Mouse (Mus musculus) embryonic facial prominence, embryonic 11.5 days (tissue): Measurements from ENCODE around the gene T2. TPM values are rescaled to one million over a fixed set of nuclear protein-coding genes. Genes with fewer than 3 reads are reported as not detected.
A peak's percentile ranks its signal among the peaks of the same experiment; 100 is the strongest.

Source experiments
- ATAC-seq: fragments of 200-750 bp; cut with Nextera tagmentation; replicated peaks from 2 replicates; pipeline ENCODE4 v1.8.0; 2017; ENCODE audit warnings: low read depth; ENCODE audit not compliant: insufficient number of reproducible peaks, low FRiP score, low TSS enrichment
- DNase-seq: peaks from one replicate; pipeline ENCODE4 v3.0.0-alpha.2; 2015; ENCODE audit warnings: low spot score
- H3K27ac ChIP-seq: fragments of 300-500 bp; sonication (generic); replicated peaks from 2 replicates; pipeline ENCODE4 v1.5.1; 2014; ENCODE audit warnings: mild to moderate bottlenecking, low read depth, low read length, control low read depth
- H3K27me3 ChIP-seq: fragments of 300-500 bp; sonication (generic); 2 replicates; pipeline ENCODE4 v1.6.1; 2014; ENCODE audit warnings: mild to moderate bottlenecking, low read length, moderate library complexity, mixed read lengths; ENCODE audit not compliant: control insufficient read depth, insufficient read depth
- H3K36me3 ChIP-seq: fragments of 300-500 bp; sonication (generic); replicated peaks from 2 replicates; pipeline ENCODE4 v1.6.1; 2014; ENCODE audit warnings: low read depth, mild to moderate bottlenecking, low read length, moderate library complexity, mixed read lengths; ENCODE audit not compliant: control insufficient read depth, insufficient read depth
- H3K4me1 ChIP-seq: fragments of 300-500 bp; sonication (generic); 2 replicates; pipeline ENCODE4 v1.6.1; 2014; ENCODE audit warnings: low read length, mixed read lengths; ENCODE audit not compliant: control insufficient read depth, insufficient read depth
- H3K4me2 ChIP-seq: fragments of 300-500 bp; sonication (generic); 2 replicates; pipeline ENCODE4 v1.6.1; 2014; ENCODE audit warnings: low read depth, mild to moderate bottlenecking, control low read depth, low read length, moderate library complexity
- H3K4me3 ChIP-seq: fragments of 300-500 bp; sonication (generic); 2 replicates; pipeline ENCODE4 v1.5.1; 2014; ENCODE audit warnings: low read depth, low read length, control low read depth
- H3K9ac ChIP-seq: fragments of 300-500 bp; sonication (generic); replicated peaks from 2 replicates; pipeline ENCODE4 v1.6.1; 2014; ENCODE audit warnings: mild to moderate bottlenecking, control low read depth, low read length
- H3K9me3 ChIP-seq: fragments of 300-500 bp; sonication (generic); replicated peaks from 2 replicates; pipeline ENCODE4 v1.6.1; 2016; ENCODE audit warnings: mild to moderate bottlenecking, low read length, inconsistent platforms, mixed read lengths; ENCODE audit not compliant: control insufficient read depth
- WGBS: fragments of 180-500 bp; shearing (Covaris S2); extraction: QIAGEN DNeasy Blood & Tissue Kit; methylation state at CpG from one replicate; pipeline ENCODE4 v1.1.7; 2014; 5-methylcytosine and 5-hydroxymethylcytosine counted together
- polyA plus RNA-seq: library from polyadenylated mRNA; unstranded; fragments of >200 nt; fragmentation: Nextera tagmentation; extraction: Ambion mirVana; gene quantifications from 2 replicates; pipeline ENCODE4 v1.2.1, GENCODE M21; 2014

T2 gene
- polyA plus RNA-seq, 1 experiment from 2014 or later: 1.2 TPM

DNA sequence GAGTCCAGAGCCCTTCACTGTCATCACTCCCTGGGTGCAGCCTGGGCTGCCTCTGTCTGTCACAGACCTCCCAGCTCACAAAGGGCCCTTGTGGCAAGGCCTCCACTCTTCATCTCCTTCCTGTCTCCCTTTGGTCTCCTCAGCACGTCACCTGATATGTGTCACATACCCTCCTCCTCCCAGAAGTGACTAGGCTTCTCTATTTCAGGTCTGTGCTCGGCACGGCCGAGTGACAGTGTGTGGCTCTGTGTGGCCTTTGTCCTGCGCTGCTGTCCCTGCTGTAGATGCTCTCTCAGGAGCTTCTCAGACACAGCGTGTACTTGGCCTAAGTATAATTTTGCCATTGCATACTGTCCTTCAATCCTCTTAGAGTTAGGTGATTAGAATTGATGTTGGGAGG lies 99.4 kb downstream of the T2 start:
- Histone ChIP-seq H3K9ac (no peak overlapping the region), H3K36me3 (no peaks in the 10 kb centered on the region), H3K9me3 (no peaks in the 10 kb centered on the region), H3K4me1 (no peaks in the 10 kb centered on the region), H3K4me3 (no peak overlapping the region), H3K4me2 (no peak overlapping the region), H3K27me3 (no peaks in the 10 kb centered on the region), H3K27ac (no peak overlapping the region)
- ATAC-seq (no peak), DNase-seq (no peak)
- 41% methylated on average over 6 of the region's 6 CpGs for WGBS

DNA sequence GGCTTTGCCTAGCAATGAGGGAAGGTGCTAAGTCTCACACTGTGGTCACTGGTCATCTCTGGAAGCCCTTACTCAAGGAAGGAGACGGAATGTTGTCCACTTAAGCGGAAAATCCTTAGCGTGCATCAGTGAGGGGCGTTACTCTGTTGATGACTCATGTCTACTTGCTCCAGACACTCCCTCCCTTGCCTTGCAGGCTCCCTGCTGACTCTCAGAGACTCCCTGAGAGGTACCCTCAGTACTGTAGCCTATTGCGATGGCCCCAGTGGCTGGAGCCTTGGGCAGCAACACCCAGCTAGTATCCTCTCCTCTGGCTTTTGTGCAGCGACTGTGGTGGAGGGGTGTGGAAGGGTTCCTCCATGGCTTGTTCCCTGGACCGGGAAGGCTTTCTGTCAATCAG lies 99.8 kb downstream of the T2 start:
- Histone ChIP-seq H3K27ac (no peak overlapping the region), H3K4me3 (no peak overlapping the region), H3K4me2 (no peak overlapping the region), H3K27me3 (no peaks in the 10 kb centered on the region), H3K9me3 (no peaks in the 10 kb centered on the region), H3K9ac (no peak overlapping the region), H3K36me3 (no peaks in the 10 kb centered on the region), H3K4me1 (no peaks in the 10 kb centered on the region)
- no peak for DNase-seq
- 74% methylated on average over 7 of the region's 7 CpGs for WGBS
- ATAC-seq: no peak

GRCm38 (mm10) chr17:8456856-8457460 lies 101.2 kb downstream of the T2 start:
- H3K9ac ChIP-seq: no peak overlapping the region

DNA sequence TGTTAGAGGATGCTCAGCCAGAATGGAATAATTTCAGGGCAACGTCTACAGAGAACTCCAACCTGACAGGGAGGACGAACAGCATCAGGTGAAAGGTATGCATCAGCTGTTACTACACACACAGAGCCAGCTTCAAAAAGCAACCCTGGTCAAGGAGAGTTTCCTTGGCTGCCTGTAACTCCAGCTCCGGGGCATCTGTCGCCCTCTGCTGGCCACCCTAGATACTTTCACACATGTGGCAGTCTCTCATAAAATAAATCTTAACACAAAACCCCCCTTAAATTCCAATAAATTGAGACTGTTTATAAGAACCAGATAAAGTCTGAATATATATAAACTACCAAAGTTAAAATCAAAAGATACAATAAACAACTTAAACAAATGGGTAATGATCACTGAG lies 105.8 kb downstream of the T2 start:
- WGBS: 3% methylated on average over 4 of the region's 4 CpGs
- Histone ChIP-seq H3K4me2 (no peak overlapping the region), H3K9me3 (no peaks in the 10 kb centered on the region), H3K4me3 (no peak overlapping the region), H3K27ac (no peak overlapping the region), H3K9ac (no peak overlapping the region), H3K4me1 (no peaks in the 10 kb centered on the region), H3K27me3 (no peaks in the 10 kb centered on the region), H3K36me3 (no peaks in the 10 kb centered on the region)
- DNase-seq: peak; percentile 66
- ATAC-seq: no peak

More at GRCm38 (mm10) chr17:8456856-8457460, 101.2 kb downstream of the T2 start:
- H3K27ac ChIP-seq: no peak overlapping the region
- ATAC-seq (no peak), DNase-seq (no peak)
- 58% methylated on average over 9 of the region's 9 CpGs for WGBS
- H3K36me3 ChIP-seq: no peaks in the 10 kb centered on the region
- H3K4me1 ChIP-seq: no peaks in the 10 kb centered on the region
- no peaks in the 10 kb centered on the region for H3K9me3 ChIP-seq
- H3K4me2 ChIP-seq: no peak overlapping the region
- H3K27me3 ChIP-seq: no peaks in the 10 kb centered on the region
- no peak overlapping the region for H3K4me3 ChIP-seq

- H3K27ac ChIP-seq: no peak overlapping the region
- H3K4me2 ChIP-seq: no peak overlapping the region
- H3K4me1 ChIP-seq: no peaks in the 10 kb centered on the region
- ATAC-seq (0 out of 2 replicates have a peak, but pooled peaks have one; percentile 34), DNase-seq (peak; percentile 92)
- WGBS: 28% methylated on average over 9 of the region's 9 CpGs
- H3K27me3 ChIP-seq: no peaks in the 10 kb centered on the region
- H3K36me3 ChIP-seq: no peaks in the 10 kb centered on the region
- no peaks in the 10 kb centered on the region for H3K9me3 ChIP-seq
- H3K4me3 ChIP-seq: no peak overlapping the region
- no peak overlapping the region for H3K9ac ChIP-seq
Observed at GRCm38 (mm10) chr17:8463482-8464128, 107.8 kb downstream of the T2 start.

DNA sequence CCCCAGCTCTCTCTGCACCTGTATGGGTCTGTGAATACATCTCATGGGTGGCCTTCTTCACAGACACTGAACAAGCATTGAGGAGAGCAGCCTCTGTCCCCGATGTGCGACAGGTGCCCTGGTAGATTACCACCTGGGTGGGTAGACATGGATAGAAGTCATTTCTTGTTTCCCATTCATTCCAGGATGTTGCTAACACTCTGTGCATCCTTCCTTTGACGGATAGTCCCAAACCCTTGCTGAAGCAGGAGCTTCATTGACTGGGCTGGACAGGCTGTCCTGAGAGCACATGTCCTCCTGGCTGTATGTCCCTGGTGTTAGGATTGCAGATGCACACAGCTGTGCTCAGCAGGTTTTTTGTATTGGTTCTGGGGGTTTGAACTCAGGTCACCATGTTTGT lies 112.0 kb downstream of the T2 start:
- Histone ChIP-seq H3K27me3 (no peaks in the 10 kb centered on the region), H3K4me1 (no peaks in the 10 kb centered on the region), H3K9me3 (no peaks in the 10 kb centered on the region), H3K9ac (no peak overlapping the region), H3K4me3 (no peak overlapping the region), H3K36me3 (no peaks in the 10 kb centered on the region), H3K27ac (no peak overlapping the region), H3K4me2 (no peak overlapping the region)
- 86% methylated on average over 3 of the region's 3 CpGs for WGBS
- no peak for ATAC-seq
- DNase-seq: no peak

DNA sequence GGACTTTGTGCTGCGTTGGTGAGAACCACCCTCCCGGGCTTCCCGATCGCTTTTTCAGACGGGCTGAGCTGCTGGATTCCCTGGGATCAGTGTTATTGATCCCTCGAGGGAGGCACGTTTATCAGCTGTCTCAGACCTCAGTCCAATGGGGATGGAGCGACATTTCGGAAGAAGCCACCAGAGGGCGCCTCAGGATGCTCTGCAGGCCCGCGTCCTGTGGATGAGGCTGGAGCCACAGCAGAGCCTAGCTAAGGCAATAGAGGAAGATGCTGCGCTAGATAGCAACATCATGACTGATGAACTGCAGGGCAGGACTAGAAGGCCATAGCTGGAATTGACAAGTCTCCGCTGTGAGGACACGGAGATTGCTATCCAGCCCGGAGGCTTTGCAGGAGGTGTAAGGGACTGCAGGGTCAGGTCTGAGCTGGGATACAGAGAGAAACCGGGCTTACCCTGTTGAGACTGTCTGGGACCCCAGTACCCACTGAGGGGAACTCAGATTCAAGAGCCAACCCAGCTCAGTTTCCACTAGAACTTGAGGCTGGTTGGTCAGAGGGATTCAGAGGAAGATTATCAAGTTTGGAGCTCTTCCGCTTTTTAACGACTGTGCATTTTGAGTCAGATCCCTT lies 113.0 kb downstream of the T2 start:
- WGBS: 15% methylated on average over 19 of the region's 19 CpGs
- Histone ChIP-seq H3K9ac (no peak overlapping the region), H3K27me3 (no peaks in the 10 kb centered on the region), H3K36me3 (no peaks in the 10 kb centered on the region), H3K4me1 (no peaks in the 10 kb centered on the region), H3K4me3 (no peak overlapping the region), H3K27ac (no peak overlapping the region), H3K9me3 (no peaks in the 10 kb centered on the region), H3K4me2 (no peak overlapping the region)
- ATAC-seq: peak; percentile 29; the same call in 1 of the 2 replicates
- peak; percentile 89 for DNase-seq
